Mouse (Mus musculus): ENCODE data around the gene 1700029F12Rik.

1700029F12Rik gene

DNA sequence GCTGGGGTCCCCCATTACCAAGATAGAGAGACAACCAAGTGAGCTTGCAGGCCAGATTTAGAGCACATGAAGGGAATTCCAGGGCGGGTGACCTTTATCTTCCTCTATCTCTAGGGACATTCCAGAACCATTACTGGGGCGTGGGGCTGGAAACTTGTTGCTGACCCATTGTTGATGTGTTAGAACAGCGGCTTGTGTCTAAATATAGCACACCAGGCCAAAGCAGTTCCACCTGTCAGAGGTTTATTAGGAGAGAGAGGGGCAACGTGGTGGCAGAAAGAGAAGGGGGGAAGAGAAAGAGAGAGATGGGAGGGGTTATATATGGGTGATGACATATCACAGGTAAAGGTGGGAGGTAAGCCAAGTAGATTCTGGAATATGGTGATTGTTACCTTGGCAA, 12.3 kb downstream of the 1700029F12Rik start:
- DNase-seq (ENCODE audit: low read depth) = no peak

DNA sequence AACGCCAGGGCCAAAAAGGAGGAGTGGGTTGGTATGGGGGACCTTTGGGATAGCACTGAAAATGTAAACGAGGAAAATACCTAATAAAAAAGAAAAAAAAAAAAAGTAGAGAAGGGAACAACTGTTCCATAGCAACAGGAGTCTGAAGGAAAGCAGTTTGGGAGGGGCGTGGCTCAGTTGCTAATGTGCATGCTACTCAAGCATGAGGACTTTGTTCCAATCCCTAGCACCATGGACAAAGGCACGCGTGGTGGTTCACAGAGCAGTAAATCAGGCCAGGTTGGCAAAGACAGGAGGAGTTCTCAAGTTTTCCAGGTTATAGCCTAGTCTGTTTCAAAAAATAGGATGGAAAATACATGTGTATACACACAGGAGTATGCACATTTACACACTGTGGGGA, 14.0 kb downstream of the 1700029F12Rik start:
- DNase-seq (ENCODE audit: low read depth) = no peak

DNA sequence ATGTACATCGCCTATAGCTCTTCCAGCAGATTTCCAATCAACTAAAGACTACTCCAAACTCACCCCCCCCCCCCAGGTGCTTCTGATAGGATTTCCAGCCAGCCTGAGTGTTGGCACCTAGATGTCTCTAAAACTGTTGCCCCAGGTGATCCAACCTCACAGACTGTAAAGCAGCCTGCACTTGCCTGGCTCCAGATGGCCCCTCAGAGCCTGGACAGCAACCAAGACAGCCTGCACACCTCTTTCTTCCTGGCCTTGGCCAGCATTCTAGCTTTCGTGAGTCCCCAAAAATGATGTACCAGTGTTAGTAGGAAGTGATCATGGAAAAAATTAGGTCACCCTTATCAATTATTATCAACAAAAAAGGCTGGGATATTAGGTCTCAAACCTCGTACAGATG, 16.5 kb downstream of the 1700029F12Rik start:
- DNase-seq (ENCODE audit: low read depth) = no peak

DNA sequence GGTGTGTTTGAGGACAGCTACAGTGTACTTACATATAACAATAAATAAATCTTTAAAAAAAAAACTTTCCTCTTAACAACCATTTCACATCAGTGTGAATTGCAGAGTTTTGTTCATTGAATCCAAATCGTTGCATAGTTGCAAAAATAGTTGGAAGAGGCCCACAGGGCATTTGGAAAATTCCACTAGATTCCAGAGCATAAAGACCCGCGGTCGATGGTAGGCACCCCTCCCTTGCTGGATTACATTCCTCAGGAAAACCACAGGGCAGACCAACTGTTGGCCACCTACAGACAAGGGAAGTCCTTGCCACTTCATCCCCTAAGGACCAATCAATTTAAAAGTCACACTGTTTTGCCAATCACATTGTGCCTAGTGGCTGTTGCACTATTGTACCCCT, 19.8 kb downstream of the 1700029F12Rik start:
- no peak for DNase-seq (ENCODE audit: low read depth)

DNA sequence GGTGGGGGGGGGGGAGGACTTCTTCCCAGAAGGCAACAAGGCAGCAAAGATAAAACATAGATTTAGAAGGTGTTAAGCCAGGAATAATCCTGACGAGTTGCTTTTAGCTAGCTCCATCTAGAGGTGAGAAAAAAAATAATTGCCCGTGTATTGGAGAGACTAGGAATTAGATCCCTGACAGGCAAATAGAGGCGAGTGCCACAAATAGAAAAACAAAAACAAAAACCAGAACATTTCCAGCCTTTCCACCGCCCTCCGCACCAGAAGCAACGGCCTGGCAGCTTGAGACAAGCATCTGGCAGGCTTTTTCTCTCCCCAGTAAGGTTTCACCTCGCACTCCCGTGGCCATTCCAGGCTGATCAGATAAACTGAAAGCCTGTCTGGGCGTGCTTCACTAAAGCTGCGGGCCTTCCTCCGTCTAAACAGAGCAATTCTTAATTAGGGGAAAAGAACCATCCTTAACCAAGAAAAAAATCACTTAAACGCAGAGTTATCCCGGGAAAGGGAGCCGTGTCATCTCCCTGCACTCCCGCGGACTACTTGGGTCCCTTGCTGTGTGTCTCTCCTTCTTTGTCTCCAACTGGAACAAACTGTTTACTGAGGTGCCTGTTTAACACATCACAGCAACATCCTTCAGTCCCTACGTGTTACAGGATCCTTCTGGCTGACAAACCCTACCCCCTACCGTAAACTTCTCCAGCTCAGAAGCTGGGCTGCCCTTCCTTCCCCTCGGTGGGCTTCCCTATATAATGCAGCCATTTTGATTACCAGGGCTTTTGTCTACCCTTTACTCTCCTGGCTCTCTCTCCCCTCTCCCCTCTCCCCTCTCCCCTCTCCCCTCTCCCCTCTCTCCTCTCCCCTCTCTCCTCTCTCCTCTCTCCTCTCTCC, 25.7 kb downstream of the 1700029F12Rik start:
- peak; percentile 57 for DNase-seq (ENCODE audit: low read depth)

DNA sequence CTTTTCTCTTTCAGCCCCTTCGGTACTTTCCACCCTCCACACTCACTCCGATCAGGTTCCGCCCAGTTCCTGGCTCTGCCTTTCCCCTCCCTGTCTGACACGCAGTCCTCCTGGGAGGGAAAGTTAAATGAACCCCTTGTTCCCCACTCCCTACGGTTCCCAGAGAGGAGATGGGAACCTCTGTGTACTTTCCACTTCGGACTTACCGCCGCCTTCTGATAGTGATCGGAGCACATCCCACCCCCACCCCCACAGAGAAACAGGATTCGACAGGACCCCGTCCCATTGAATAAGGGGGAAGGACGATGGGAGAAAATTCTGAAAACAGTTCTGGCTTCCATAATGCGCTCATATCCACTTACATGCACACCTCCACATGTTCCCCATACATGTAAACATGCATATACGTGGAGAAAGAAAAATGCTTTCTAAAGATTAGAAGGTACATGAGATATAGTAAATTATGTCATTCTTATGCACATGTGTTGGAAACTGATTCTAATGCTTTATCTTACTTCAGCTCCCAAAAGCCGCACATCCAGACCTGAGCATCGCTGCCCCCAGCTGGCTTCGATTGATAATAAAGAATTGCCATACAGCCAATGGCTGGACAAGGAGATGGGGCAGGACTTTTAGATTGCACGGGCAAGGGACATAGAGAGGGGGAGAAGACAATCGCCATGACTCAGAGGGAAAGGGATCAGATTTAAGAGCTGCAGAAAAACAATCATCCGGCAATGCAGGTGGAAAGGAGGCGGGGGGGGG, 26.5 kb downstream of the 1700029F12Rik start:
- DNase-seq (ENCODE audit: low read depth) = peak; percentile 28

DNA sequence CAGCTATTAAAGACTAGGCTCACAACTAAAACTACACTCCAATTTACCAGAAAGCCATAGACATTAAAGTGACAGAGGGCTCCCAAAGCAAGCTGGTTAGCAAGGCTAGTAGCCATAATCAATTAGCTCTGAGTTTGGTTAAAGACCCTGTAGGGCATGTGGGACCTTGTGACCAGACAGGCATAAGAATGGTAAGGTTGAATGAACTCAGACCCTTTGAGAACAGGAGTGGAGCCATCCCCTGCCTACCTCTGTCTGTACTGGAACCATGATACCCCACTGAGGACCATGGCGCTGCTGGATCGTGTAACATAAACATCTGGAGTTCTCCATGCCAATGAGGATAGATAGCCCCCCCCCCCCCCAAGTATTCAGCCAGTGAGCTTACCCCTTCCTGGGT, 27.4 kb downstream of the 1700029F12Rik start:
- no peak for DNase-seq (ENCODE audit: low read depth)

DNA sequence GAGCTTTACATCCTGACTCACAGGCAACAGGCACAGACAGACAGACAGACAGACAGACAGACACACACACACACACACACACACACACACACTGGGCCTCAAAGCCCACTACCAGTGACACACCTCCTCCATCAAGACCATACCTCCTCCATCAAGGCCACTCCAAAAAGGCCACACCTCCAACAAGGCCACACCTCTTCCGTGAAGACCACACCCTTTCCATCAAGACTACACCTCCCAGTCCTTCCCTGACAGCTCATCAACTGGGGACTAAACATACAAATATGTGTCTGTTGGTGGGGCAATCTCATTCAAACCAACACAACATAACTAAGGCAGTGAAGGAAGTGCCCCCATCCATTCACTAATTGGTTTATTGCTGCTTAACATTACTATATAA, 37.1 kb downstream of the 1700029F12Rik start:
- no peak for DNase-seq (ENCODE audit: low read depth)

DNA sequence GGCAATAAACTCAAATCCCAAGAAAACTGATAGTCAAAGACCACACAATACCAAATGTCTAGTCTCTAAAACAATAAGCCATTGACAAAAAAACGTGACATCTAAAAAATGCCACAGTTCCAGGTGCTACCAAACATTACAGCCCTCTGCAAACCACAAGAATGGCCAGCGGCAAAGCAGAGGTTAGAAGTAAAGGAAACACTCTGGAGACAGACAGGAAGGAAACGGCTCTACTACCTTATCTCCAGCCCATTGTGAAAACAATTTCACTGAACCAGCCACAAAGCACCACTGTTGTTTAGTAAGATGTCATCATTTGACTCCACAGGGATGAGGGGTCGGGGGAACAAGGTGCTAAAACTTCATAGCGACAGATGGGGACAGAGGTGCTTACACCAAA, 38.9 kb downstream of the 1700029F12Rik start:
- DNase-seq (ENCODE audit: low read depth) = peak; percentile 47

DNA sequence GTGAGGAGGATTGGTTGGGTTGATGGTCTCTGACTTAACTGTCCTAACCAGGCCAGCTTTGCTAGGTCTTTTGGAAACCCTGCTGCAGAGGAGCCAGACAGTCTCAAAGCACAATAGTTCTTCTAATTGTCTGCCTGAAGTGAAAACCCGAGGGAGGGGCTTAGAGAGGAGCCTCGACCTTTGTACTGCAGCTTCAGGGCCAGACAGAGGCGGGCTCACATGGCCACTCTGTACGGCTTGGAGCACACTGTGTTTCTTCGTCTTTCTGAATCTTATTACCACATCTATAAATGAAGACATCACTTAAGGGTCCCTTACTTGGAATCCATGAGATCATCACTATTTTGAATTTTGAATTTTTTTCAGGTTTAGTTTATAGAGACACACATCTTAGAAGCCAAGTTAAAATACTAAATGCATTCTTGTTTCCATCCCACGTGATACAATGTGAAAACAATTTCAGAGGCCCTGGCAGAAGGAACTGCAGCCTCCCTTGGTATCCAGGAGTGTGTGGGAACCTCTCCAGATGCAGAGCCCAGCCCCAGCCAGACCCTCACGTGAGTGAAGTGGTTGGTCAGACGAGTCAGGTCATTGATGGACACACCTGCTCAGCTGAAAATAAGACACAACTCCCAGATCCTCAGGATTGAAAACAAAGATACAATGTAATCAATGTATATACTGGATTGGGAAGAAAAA, 40.7 kb downstream of the 1700029F12Rik start:
- DNase-seq (ENCODE audit: low read depth) = no peak

DNA sequence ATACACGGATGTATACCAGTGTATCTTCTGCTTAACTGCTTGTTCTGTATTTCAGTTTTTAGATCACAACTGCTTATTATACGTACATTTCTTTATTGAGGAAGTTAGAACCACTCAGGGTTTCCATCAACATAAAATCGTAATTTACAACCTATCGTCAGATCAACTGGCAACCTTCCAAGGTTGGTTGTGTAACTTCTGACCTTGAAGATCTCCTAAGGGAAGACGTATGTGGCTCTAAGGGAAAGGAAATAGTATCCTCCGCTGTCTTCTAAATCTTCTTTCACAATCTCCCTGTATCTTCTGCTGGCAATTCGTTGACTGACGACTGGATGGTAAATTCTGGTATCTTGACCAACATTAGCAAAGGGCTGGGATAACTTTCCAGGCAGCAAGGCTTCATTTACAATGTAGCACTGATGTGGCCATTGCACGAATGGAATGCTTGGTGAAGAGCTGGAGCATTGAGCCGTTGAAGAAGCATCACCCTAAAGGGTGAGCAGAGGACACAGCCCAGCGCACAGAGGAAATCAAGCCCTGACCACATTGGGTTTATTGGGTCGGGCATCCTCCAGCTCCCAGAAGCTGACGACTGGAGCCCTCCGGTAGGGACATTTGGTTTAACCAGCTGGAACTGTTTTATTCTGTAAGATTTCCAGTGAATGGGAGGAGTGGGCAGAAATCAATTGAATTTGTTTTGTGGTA, 43.4 kb downstream of the 1700029F12Rik start:
- no peak for DNase-seq (ENCODE audit: low read depth)

DNA sequence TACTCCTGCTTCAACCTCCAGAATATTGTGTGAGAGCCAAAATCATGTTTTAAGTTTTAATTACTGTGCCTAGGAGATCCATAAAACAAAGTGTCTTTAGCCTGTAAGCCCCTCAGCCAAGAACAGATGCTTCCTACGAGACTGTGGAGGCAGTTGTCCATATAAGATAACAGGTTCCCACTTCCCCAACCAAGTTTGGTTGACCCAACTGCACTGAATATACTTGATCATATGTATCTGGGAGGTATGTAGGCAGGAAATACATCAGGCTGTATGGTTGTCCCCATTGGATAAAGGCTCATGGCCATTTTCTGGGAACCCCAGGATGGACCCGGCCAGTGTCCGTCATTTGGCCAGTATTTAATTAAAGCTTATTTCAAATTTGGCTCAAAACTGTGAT, 44.1 kb downstream of the 1700029F12Rik start:
- DNase-seq (ENCODE audit: low read depth) = no peak

DNA sequence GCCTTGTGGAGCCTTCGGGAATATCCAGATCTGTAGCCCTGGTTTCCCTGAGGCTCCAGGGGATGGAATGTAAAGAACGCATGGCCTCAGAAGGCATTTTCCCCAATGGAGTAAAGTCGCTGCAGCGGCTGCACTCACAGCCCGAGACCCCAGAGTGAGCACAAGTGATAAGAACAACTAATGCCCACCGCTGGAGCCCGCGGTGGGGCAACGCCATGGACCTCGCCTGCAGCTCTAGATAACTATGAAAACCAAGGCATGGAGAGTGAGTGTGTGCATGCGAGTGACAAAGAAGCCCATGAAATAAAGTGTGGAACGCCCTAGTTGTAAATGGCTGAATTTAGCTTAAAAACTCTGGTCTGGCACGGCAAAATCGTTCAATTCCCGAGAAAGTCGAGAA, 45.0 kb downstream of the 1700029F12Rik start:
- DNase-seq (ENCODE audit: low read depth) = no peak

DNA sequence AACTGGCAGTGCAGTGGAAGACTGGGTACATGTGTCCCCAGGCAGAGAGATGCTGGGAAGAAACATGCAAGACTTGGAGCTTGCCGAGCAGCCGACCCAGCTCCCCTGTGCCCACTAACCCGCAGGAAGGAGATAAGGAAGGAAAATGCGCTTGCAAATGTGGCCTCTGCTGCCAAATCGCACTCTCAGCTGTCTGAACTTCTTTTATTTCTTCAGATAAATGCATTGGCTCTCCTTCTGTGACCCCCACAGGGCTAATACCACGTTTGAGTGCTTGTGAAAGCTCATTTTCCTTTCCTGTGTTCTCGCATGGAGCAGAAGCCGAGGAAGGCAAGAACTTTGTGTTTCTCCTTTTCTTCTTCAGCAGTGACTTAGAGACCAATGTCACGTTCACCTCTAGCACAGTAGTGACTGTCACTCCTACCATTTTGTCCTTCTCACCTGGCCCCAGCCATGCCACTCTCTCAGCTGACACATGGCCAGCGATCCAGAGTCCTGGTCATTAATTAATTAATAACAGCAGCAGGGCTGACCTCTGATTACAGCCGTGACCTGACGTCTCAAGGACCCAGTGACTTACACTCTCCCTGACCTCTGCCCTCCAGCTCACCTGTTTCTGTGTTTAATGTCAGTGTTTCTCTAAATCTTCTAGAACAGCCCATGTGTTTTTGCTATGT, 48.4 kb downstream of the 1700029F12Rik start:
- DNase-seq (ENCODE audit: low read depth) = no peak

DNA sequence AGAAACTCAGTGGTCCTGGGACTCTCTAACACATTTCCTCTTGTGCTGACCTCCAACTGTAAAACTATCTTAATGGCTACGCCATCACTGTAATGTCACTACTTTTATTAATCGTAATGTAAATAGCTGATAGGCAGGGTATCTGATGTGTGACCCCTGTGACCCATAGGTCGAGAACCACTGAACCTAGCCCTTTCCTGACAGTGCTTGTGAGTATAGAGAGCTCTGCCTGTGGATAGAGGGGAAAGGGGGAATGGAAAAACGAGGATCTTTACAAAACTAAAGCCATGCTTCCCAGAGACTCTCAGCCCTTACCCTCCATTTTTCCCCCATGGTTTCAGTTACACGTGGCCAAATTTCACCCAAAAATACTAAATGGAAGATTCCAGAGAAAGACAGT, 49.5 kb downstream of the 1700029F12Rik start:
- DNase-seq (ENCODE audit: low read depth) = no peak

DNA sequence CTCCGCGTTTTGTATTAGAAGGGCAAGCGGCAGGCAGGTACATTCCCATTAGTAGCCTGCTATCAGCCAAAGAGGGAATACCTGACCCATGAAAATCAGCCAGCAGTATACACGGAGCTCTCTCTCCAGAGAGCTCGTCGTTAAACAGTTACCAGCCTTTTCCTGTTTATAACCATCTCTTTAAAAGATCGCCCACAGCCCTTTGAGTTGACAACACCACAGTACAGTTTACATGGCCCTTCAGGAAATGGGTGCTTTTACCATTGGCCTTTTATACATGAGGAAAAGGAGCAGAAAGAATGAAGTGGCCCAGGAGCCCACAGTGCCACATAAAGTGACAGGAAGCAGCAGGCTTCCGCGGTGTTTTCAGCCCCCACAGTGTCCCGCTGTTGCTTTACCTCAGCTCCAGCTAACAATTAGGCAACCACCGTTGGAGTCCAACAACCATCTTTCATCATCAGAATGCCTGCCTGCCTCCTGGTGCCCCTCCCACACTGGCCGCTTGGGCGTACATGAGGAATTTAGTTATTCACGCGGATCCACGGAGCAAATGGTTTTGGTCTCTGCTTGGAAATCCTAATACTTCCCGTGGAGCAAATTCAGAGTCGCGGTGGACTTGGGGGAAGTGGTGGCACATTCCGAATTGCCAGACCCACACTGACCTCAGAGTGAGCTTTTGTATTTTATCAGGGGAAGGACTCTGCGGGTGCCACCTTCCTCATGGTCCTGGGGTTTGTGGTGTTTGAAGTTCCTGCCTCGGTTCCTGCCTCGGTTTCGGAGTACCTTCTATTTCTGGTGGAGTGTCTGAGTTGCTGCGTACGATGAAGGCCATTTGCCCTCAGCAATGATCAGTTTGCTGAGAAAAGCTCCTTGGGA, 50.7 kb downstream of the 1700029F12Rik start:
- DNase-seq (ENCODE audit: low read depth) = peak; percentile 57

DNA sequence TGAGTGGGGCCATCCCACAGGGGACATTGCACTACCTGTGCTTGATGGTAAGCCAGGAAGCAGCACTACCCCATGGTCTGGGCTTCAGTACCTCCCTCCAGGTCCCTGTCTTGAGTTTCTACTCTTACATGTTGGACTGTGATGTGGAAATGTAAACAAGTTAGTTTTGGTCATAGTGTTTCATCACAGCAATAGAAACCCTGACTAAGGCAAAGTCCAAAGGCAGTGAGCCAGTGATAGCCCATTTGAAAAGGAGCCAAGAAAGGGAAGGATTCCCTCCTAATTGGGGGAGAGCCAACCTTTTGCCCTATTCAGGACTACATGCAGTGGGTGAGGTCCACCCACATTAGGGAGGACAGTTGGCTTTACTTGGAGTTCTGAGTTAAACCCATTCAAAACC, 53.6 kb downstream of the 1700029F12Rik start:
- no peak for DNase-seq (ENCODE audit: low read depth)

DNA sequence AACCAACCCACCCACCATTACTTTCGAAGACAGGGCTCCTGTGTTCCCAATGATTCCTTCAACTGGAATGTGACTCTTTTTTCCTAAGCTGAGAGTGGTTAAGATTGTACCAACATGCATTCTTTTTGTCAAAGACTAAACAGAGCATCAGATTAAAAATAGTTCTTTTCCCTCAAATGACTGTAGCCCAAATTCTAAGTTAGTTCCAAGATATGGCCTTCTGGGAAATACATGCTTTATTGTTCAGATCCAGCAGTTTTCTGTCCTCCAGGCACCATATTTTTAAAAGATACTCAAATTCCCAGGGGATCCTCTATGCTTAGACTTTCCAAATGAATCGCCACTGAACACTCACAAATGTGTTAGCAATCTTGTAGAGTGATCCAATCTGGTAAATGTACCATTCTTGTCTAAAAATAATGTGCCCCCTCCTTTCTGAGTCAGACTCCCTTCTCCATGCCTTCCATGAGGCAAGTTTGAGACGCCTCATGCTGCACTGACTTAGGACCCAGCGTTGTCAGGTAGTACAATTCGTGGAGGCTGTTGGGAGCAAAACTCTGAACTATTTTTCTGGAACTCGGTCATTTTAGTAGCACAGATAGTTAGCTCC, 57.1 kb downstream of the 1700029F12Rik start:
- DNase-seq (ENCODE audit: low read depth) = no peak

DNA sequence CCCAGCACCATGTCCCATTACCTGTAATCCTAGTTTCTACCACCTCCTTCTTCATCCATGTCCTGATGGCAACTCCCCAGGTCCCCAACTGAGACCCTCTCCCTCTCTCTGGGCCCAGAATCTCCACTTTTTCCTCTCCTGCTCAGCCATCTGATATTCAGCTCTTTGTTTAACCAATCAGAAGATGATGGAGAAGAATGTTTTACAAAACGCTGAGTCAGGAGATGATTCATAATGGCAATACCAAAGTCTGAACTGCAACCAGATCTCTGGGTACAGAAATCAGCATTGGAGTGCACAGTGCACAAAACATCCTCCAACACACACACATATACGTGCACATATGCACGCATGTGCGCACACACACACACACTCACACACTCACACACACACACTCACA, 60.8 kb downstream of the 1700029F12Rik start:
- no peak for DNase-seq (ENCODE audit: low read depth)
